Mouse (Mus musculus) liver, adult (tissue): ENCODE data around the gene Galnt5.

Source experiments
- GATA4 ChIP-seq: IDR thresholded peaks from 2 replicates; pipeline ENCODE4 v1.6.1; 2014; ENCODE audit warnings: mild to moderate bottlenecking, low read length; ENCODE audit not compliant: insufficient replicate concordance

The Galnt5 gene

GRCm38 (mm10) chr2:57997752-57998430 is at the start of gene Galnt5:
Gene Galnt5 (plus strand): TSS chr2:57997884.
- TF ChIP-seq GATA4: no peak

GRCm38 (mm10) chr2:57951620-57952019 is 46.1 kb upstream of the Galnt5 start:
- no peak for TF ChIP-seq GATA4

- no peak for TF ChIP-seq GATA4
Observed at GRCm38 (mm10) chr2:57960786-57961185, 36.9 kb upstream of the Galnt5 start.

GRCm38 (mm10) chr2:57982248-57982647 is 15.4 kb upstream of the Galnt5 start:
- no peak for TF ChIP-seq GATA4

GRCm38 (mm10) chr2:57991084-57991483 is 6.6 kb upstream of the Galnt5 start:
- no peak for TF ChIP-seq GATA4

- TF ChIP-seq GATA4: no peak
Observed at GRCm38 (mm10) chr2:58001497-58001896, 3.8 kb downstream of the Galnt5 start.

- no peak for TF ChIP-seq GATA4
Observed at GRCm38 (mm10) chr2:58007081-58007480, 9.4 kb downstream of the Galnt5 start.

GRCm38 (mm10) chr2:58023556-58023955 is 25.9 kb downstream of the Galnt5 start:
- TF ChIP-seq GATA4: no peak

- TF ChIP-seq GATA4: no peak
Observed at GRCm38 (mm10) chr2:58026740-58027139, 29.1 kb downstream of the Galnt5 start.

- no peak for TF ChIP-seq GATA4
Observed at GRCm38 (mm10) chr2:58029404-58029803, 31.7 kb downstream of the Galnt5 start.

- TF ChIP-seq GATA4: no peak
Observed at GRCm38 (mm10) chr2:58031431-58031830, 33.7 kb downstream of the Galnt5 start.

- TF ChIP-seq GATA4: no peak
Observed at GRCm38 (mm10) chr2:58035635-58036034, 38.0 kb downstream of the Galnt5 start.

- TF ChIP-seq GATA4: no peak
Observed at GRCm38 (mm10) chr2:58036926-58037325, 39.2 kb downstream of the Galnt5 start.

- TF ChIP-seq GATA4: no peak
Observed at GRCm38 (mm10) chr2:58041867-58042266, 44.2 kb downstream of the Galnt5 start.

- no peak for TF ChIP-seq GATA4
Observed at GRCm38 (mm10) chr2:58052821-58053581, 55.3 kb downstream of the Galnt5 start, which contains the start of gene Ermn. Gene Ermn (minus strand): TSS chr2:58052864.

GRCm38 (mm10) chr2:58055383-58055782 is 57.7 kb downstream of the Galnt5 start:
- TF ChIP-seq GATA4: no peak

- TF ChIP-seq GATA4: no peak
Observed at GRCm38 (mm10) chr2:58079849-58080248, 82.2 kb downstream of the Galnt5 start.

- TF ChIP-seq GATA4: no peak
Observed at GRCm38 (mm10) chr2:58086420-58086819, 88.7 kb downstream of the Galnt5 start.
